8 mouse cellular contexts compared by ENCODE assay signal in the genomic region with DNA sequence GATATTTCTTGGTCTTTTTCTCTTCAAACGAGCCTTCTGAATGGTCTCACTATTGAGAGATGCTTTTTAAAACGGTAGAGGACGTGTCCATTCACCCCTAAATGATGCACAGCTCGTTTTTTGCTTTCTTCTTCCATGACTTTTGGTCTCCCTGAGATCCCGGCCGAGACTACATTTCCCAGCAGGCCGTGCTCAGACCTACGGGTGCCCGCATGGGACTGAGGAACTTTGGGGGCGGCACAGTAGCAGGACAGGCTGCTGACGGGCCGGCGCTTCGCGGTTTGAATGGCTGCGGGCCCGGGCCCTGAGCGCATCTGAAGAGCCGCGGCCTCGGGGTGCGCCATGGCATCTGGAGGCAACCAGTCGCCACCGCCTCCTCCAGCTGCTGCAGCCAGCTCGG. TPM values are rescaled to one million over a fixed set of nuclear protein-coding genes. Genes with fewer than 3 reads are reported as not detected.
DNase-seq lines count a peak whose midpoint lies in the region; ATAC-seq and TF ChIP-seq lines count a peak whose summit lies in the region.

A gene (plus strand): TSS at position 224 of the 400 bp plus-strand sequence.

- peak within 1 kb of the TSS; percentile 89 for H3K4me3 ChIP-seq in hindbrain, embryonic 10.5 days
- peak within 1 kb of the TSS; percentile 83 for H3K4me3 ChIP-seq in lung, postnatal 0 days (ENCODE audit: low read depth, low read length)

- no peak for TF ChIP-seq EP300 in lung, postnatal 0 days (IDR thresholded peaks at IDR 0.05)

- no peaks in the 10 kb centered on the region for H3K9me3 ChIP-seq in hindbrain, embryonic 10.5 days
- H3K9me3 ChIP-seq in lung, postnatal 0 days (ENCODE audit: low read length) = no peaks in the 10 kb centered on the region

- no peaks in the 10 kb centered on the region for H3K27me3 ChIP-seq in hindbrain, embryonic 10.5 days (ENCODE audit: insufficient read depth, poor library complexity, severe bottlenecking)
- no peaks in the 10 kb centered on the region for H3K27me3 ChIP-seq in lung, postnatal 0 days (replicated peaks; ENCODE audit: insufficient read depth, low read length)

- WGBS in hindbrain, embryonic 10.5 days = under 1% methylated on average over 25 of the region's 25 CpGs
- under 1% methylated on average over 23 of the region's 25 CpGs for WGBS in lung, postnatal 0 days

- peak; percentile 93 for ATAC-seq in frontal cortex, adult (ENCODE audit: low TSS enrichment)
- peak; percentile 96 for ATAC-seq in lung, postnatal 0 days

- H3K9ac ChIP-seq in lung, postnatal 0 days (replicated peaks; ENCODE audit: low read depth) = peak within 1 kb of the TSS; percentile 90

- TF ChIP-seq CTCF in lung, postnatal 0 days (IDR thresholded peaks at IDR 0.05) = no peak

- H3K4me2 ChIP-seq in lung, postnatal 0 days (replicated peaks; ENCODE audit: low read depth, low read length) = peak within 1 kb of the TSS; percentile 74

- H3K36me3 ChIP-seq in hindbrain, embryonic 10.5 days = no peaks in the 10 kb centered on the region
- no peaks in the 10 kb centered on the region for H3K36me3 ChIP-seq in lung, postnatal 0 days (ENCODE audit: insufficient read depth, low read length)

- DNase-seq in MN1 (ENCODE audit: low spot score) = peak; percentile 96
- DNase-seq in cerebellum, adult 9-10 months = peak; percentile 94
- peak; percentile 93 for DNase-seq in hindbrain, embryonic 10.5 days (ENCODE audit: low spot score)
- peak; percentile 95 for DNase-seq in layer of hippocampus, adult 9-11 months
- DNase-seq in lung, postnatal 0 days (ENCODE audit: low spot score) = peak; percentile 97
- DNase-seq in ovary, postnatal 14 days (ENCODE audit: low spot score) = peak; percentile 92
- DNase-seq in thymus, postnatal 14 days = peak; percentile 94

- H3K27ac ChIP-seq in hindbrain, embryonic 10.5 days = peak within 1 kb of the TSS; percentile 89
- H3K27ac ChIP-seq in lung, postnatal 0 days (ENCODE audit: low read length) = peak within 1 kb of the TSS; percentile 97

- H3K4me1 ChIP-seq in hindbrain, embryonic 10.5 days (replicated peaks) = peaks cover 20% of the 10 kb centered on the region
- 0 out of 2 replicates have a peak, but pooled peaks cover 4% of the 10 kb centered on the region for H3K4me1 ChIP-seq in lung, postnatal 0 days (ENCODE audit: insufficient read depth, low read depth, low read length)

RNA-seq across cellular contexts. Expression of the gene that starts here (rescaled TPM):
- polyA plus RNA-seq in hindbrain, embryonic 10.5 days (2016; fragmentation: Nextera tagmentation; extraction: Ambion mirVana) = 8.6 and 11.1 TPM in 2 replicates
- polyA plus RNA-seq in lung, postnatal 0 days (2015; fragmentation: Nextera tagmentation; extraction: Ambion mirVana) = 13.7 and 13.8 TPM in 2 replicates

Comparison
In these comparisons a context has a peak if more than half of its experiments do, and no peak if none do; other contexts are left out.
1. Peak in every context shown above with its lines: DNase-seq, ATAC-seq, H3K4me3 ChIP-seq and H3K27ac ChIP-seq.